Mouse (Mus musculus): ENCODE results near the gene 4933430I17Rik. TPM values are rescaled to one million over a fixed set of nuclear protein-coding genes. Genes with fewer than 3 reads are reported as not detected.
A peak's percentile ranks its signal among the peaks of the same experiment; 100 is the strongest.

4933430I17Rik gene
- total and polyA plus RNA-seq, 3 experiments, result 0.05 to 0.27 TPM; not detected in 1

DNA sequence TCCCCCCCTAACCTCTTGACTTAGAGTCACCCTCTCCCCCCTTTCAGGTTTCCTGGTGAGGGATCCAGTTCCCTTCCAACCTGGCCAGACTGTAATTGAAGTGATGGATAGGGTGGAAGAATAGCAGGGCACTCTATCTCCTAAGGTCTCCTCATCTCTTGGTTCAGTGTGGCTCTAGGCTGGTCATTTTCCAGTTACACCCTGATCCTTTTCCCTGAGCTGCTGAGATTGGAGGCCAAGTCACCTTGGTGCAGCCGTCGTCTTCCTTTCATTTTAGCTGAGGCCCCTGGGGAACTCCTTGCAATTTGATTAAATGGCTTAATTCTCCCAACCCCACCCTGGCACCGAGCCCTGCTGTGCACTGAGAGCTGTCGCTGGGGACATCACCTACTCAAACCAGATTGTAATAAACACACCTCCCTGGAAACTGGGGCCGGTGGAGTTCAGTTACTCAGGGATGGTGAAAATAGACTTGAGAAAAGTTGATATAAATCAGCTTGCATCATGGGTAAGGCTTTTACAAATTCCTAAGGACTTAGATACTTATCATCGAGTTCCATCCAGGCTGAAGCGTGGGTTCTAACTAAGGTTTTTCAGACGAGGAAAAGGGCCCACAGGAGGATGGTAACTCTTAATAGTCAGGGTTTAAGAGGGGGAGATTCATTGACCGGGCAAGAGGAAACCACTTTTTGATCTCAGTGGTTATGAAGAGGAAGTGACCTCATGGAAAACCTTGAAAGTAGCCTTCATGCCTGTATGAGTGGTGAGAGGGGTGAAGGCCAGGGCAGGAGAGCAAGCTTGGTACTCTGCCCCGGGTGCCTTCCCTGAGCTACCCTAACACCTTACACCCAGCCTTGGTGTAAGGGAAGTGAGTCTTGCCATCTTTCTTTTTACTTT lies 44.2 kb upstream of the 4933430I17Rik start:
- Histone ChIP-seq H3K27me3 (ENCODE audit: insufficient read depth, low read length) (0 out of 2 replicates have a peak, but pooled peaks cover 2% of the 10 kb centered on the region), H3K9me3 (replicated peaks) (no peaks in the 10 kb centered on the region), H3K4me3 (ENCODE audit: low read depth, low read length) (no peak overlapping the region), H3K4me1 (ENCODE audit: insufficient read depth, low read depth, low read length) (peaks cover 20% of the 10 kb centered on the region), H3K36me3 (replicated peaks) (no peaks in the 10 kb centered on the region)
- ATAC-seq (ENCODE audit: extremely low read depth, insufficient number of reproducible peaks, low FRiP score, poor library complexity, severe bottlenecking), result no peak
- TF ChIP-seq POLR2AphosphoS5 (IDR thresholded peaks at IDR 0.05; ENCODE audit: insufficient replicate concordance, low read depth, low read length) (no peak), GATA1 (IDR thresholded peaks at IDR 0.05; ENCODE audit: borderline replicate concordance, low read length) (no peak), TAL1 (conservative IDR thresholded peaks at IDR 0.05; ENCODE audit: low read depth, low read length) (no peak), GATA2 (IDR thresholded peaks at IDR 0.05; ENCODE audit: borderline replicate concordance, low read depth, low read length) (no peak), CTCF (IDR thresholded peaks at IDR 0.05; ENCODE audit: low read depth, low read length) (no peak)
- no peak for DNase-seq (ENCODE audit: low spot score)

DNA sequence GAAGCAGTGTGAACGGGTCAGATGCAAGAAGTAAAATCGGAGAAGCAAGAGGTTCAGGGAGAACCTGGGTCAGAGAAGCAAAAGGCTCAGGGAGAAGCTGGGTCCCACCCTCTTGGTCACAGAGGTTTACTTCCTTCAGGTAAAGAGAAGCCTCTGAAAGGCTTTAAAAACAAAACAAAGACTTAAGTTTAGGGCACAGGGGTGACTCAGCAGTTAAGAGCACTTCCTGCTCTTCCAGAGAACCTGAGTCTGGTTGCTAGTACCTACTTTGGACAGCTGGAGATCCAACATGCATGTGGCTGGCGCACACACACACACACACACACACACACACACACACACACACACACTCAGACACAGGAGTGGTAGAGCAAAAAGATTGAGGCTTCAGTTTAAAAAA lies 40.2 kb upstream of the 4933430I17Rik start:
- peaks cover 22% of the 10 kb centered on the region for H3K4me1 ChIP-seq (ENCODE audit: insufficient read depth, low read depth, low read length)

DNA sequence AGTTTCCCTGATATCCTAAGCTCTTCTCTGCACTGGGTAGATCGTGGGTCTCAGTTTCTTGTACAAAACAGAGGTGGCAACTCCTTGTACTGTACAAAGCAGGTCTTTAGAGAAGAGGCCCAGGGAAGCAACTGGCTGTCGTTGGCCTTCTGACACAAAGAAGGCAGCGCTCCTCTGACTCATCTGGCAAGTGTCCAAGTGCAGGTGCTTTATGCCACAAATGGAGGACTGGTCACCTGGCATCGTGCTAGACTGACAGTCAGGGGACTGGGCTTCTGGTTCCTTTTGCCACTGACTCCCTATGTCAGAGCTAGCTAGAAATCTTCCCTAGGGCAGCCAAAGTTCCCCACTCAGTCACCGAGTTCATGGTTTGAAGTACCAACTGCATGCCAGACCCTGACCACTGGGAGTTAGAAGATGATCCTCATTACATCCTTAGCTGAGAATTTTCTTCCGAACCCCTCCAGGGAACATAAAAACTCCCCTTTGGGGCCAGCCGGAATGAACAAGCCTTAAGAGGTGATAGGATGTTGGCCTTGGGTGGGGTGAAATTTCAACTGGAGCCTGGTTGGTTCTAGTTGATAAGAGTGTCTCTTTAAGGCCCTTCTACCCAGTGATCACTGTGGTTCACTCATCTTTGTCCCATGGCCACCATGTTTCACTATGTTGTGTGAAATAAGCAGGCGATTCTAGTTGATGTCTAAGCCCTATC lies 39.6 kb upstream of the 4933430I17Rik start:
- TF ChIP-seq CTCF (IDR thresholded peaks at IDR 0.05; ENCODE audit: low read depth, low read length) (no peak), GATA2 (IDR thresholded peaks at IDR 0.05; ENCODE audit: borderline replicate concordance, low read depth, low read length) (no peak), TAL1 (conservative IDR thresholded peaks at IDR 0.05; ENCODE audit: low read depth, low read length) (no peak), POLR2AphosphoS5 (IDR thresholded peaks at IDR 0.05; ENCODE audit: insufficient replicate concordance, low read depth, low read length) (no peak), GATA1 (IDR thresholded peaks at IDR 0.05; ENCODE audit: borderline replicate concordance, low read length) (no peak)
- H3K4me3 ChIP-seq (ENCODE audit: low read depth, low read length), result no peak overlapping the region
- no peak for ATAC-seq (ENCODE audit: extremely low read depth, insufficient number of reproducible peaks, low FRiP score, poor library complexity, severe bottlenecking)
- H3K27me3 ChIP-seq (ENCODE audit: insufficient read depth, low read length), result no peaks in the 10 kb centered on the region
- H3K4me1 ChIP-seq (ENCODE audit: insufficient read depth, low read depth, low read length), result peaks cover 22% of the 10 kb centered on the region
- no peaks in the 10 kb centered on the region for H3K36me3 ChIP-seq (replicated peaks)
- DNase-seq (ENCODE audit: low spot score), result no peak
- H3K9me3 ChIP-seq (replicated peaks), result no peaks in the 10 kb centered on the region

More for the DNA sequence above, 40.2 kb upstream of the 4933430I17Rik start:
- DNase-seq (ENCODE audit: low spot score) (no peak), ATAC-seq (ENCODE audit: extremely low read depth, insufficient number of reproducible peaks, low FRiP score, poor library complexity, severe bottlenecking) (peak; percentile 45)
- Histone ChIP-seq H3K27me3 (ENCODE audit: insufficient read depth, low read length) (no peaks in the 10 kb centered on the region), H3K36me3 (replicated peaks) (no peaks in the 10 kb centered on the region), H3K9me3 (replicated peaks) (no peaks in the 10 kb centered on the region), H3K4me3 (ENCODE audit: low read depth, low read length) (no peak overlapping the region; the same call in 1 of the 2 replicates)
- TF ChIP-seq POLR2AphosphoS5 (IDR thresholded peaks at IDR 0.05; ENCODE audit: insufficient replicate concordance, low read depth, low read length) (no peak), TAL1 (conservative IDR thresholded peaks at IDR 0.05; ENCODE audit: low read depth, low read length) (no peak), CTCF (IDR thresholded peaks at IDR 0.05; ENCODE audit: low read depth, low read length) (no peak), GATA1 (IDR thresholded peaks at IDR 0.05; ENCODE audit: borderline replicate concordance, low read length) (no peak), GATA2 (IDR thresholded peaks at IDR 0.05; ENCODE audit: borderline replicate concordance, low read depth, low read length) (no peak)

DNA sequence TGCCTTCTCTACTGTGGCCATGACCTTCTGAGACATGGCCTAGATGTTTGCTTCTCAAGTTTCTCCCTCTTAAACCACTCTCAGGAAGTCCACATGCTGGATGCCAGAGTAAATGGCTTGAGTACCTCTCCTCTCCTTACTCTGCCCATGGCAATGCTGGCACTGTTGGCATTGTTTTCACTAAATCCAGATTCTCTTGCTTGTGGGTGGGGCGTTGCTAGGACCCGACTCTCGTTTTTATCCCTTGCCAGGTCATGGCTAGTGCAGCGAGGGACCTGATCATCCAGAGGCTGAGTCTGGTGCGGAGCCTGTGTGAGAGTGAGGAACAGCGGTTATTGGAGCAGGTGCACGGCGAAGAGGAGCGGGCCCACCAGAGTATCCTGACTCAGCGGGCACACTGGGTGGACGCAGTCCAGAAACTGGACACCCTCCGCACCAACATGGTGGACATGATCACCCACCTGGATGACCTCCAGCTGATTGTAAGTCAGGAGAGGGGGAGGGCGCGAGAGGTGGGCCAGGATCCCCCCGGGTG lies 38.9 kb upstream of the 4933430I17Rik start:
- Histone ChIP-seq H3K4me1 (ENCODE audit: insufficient read depth, low read depth, low read length) (peaks cover 19% of the 10 kb centered on the region), H3K4me3 (ENCODE audit: low read depth, low read length) (no peak overlapping the region)
- ATAC-seq (ENCODE audit: extremely low read depth, insufficient number of reproducible peaks, low FRiP score, poor library complexity, severe bottlenecking), result no peak

DNA sequence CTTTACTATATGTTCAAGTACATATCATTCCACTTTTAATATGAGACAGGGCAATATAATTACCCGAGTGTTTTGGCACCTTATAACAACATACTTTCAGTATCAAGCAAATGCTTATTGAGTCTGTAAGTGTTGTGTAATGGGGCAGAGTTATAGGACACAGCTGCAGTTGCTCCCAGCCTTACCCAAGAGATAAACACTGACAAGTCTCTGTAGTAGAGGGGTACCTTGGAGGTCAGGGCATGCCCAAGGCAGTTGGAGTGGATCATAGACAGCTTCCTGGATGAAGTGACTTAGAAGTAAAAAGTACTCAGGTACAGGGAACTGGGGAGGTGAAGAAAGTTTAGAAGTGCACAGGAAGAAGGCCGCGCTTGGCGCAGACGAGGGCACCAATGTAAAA lies 38.0 kb upstream of the 4933430I17Rik start:
- Histone ChIP-seq H3K9me3 (replicated peaks) (no peaks in the 10 kb centered on the region), H3K27me3 (ENCODE audit: insufficient read depth, low read length) (no peaks in the 10 kb centered on the region), H3K4me3 (ENCODE audit: low read depth, low read length) (no peak overlapping the region), H3K4me1 (ENCODE audit: insufficient read depth, low read depth, low read length) (peaks cover 19% of the 10 kb centered on the region), H3K36me3 (replicated peaks) (no peaks in the 10 kb centered on the region)
- no peak for TF ChIP-seq POLR2AphosphoS5 (IDR thresholded peaks at IDR 0.05; ENCODE audit: insufficient replicate concordance, low read depth, low read length)
- no peak for TF ChIP-seq GATA1 (IDR thresholded peaks at IDR 0.05; ENCODE audit: borderline replicate concordance, low read length)
- TF ChIP-seq TAL1 (conservative IDR thresholded peaks at IDR 0.05; ENCODE audit: low read depth, low read length), result no peak
- TF ChIP-seq CTCF (IDR thresholded peaks at IDR 0.05; ENCODE audit: low read depth, low read length), result no peak
- TF ChIP-seq GATA2 (IDR thresholded peaks at IDR 0.05; ENCODE audit: borderline replicate concordance, low read depth, low read length), result no peak
- ATAC-seq (ENCODE audit: extremely low read depth, insufficient number of reproducible peaks, low FRiP score, poor library complexity, severe bottlenecking), result no peak
- no peak for DNase-seq (ENCODE audit: low spot score)

More for the DNA sequence above, 38.9 kb upstream of the 4933430I17Rik start:
- TF ChIP-seq GATA2 (IDR thresholded peaks at IDR 0.05; ENCODE audit: borderline replicate concordance, low read depth, low read length) (no peak), GATA1 (IDR thresholded peaks at IDR 0.05; ENCODE audit: borderline replicate concordance, low read length) (no peak), POLR2AphosphoS5 (IDR thresholded peaks at IDR 0.05; ENCODE audit: insufficient replicate concordance, low read depth, low read length) (no peak), CTCF (IDR thresholded peaks at IDR 0.05; ENCODE audit: low read depth, low read length) (no peak), TAL1 (conservative IDR thresholded peaks at IDR 0.05; ENCODE audit: low read depth, low read length) (no peak)
- no peaks in the 10 kb centered on the region for H3K9me3 ChIP-seq (replicated peaks)
- H3K36me3 ChIP-seq (replicated peaks), result no peaks in the 10 kb centered on the region
- H3K27me3 ChIP-seq (ENCODE audit: insufficient read depth, low read length), result no peaks in the 10 kb centered on the region
- DNase-seq (ENCODE audit: low spot score), result no peak
